Mouse (Mus musculus) CH12.LX (cell line): ENCODE measurements around the gene Dpp6. TPM values are rescaled to one million over a fixed set of nuclear protein-coding genes. Genes with fewer than 3 reads are reported as not detected.

ENCODE experiments used
- DNase-seq: peaks from one replicate; pipeline ENCODE4 v3.0.0-alpha.2; 2013; ENCODE audit errors: extremely low read depth
- H3K27ac ChIP-seq: 2 replicates; pipeline ENCODE4 v1.5.1; 2012; ENCODE audit warnings: low read depth, mild to moderate bottlenecking, control low read depth, moderate library complexity; ENCODE audit not compliant: insufficient read depth
- H3K27me3 ChIP-seq: replicated peaks from 2 replicates; pipeline ENCODE3; 2012; ENCODE audit warnings: inconsistent platforms
- H3K36me3 ChIP-seq, 2 experiments: replicated peaks in 1 of 2; 2 replicates each; pipeline versions ENCODE3 to v1.6.1; 2012; ENCODE audit warnings: inconsistent platforms in 1 of 2, low read length in 1 of 2, mild to moderate bottlenecking in 1 of 2, mixed read lengths in 1 of 2, moderate library complexity in 1 of 2; ENCODE audit not compliant: control insufficient read depth in 1 of 2, insufficient read depth in 1 of 2
- H3K4me1 ChIP-seq, 2 experiments: 2 replicates each; pipeline ENCODE4 v1.6.1; 2012; ENCODE audit warnings: inconsistent platforms in 1 of 2, moderate library complexity in 1 of 2; ENCODE audit not compliant: insufficient read depth in 2 of 2, control insufficient read depth in 1 of 2
- H3K4me2 ChIP-seq: 2 replicates; pipeline ENCODE4 v1.6.1; 2012; ENCODE audit warnings: low read depth, mild to moderate bottlenecking, control low read depth; ENCODE audit not compliant: poor library complexity, insufficient read depth, severe bottlenecking
- H3K4me3 ChIP-seq, 3 experiments: fragments of 150-350 bp in 1 of 3; sonication (generic) in 1 of 3; replicated peaks in 1 of 3; 2 replicates each; pipeline versions ENCODE3 to v1.5.1; 2011 to 2012; ENCODE audit warnings: low read depth in 2 of 3, low read length in 2 of 3, mild to moderate bottlenecking in 2 of 3, moderate library complexity in 2 of 3, control low read depth in 1 of 3, improper control_type of control experiment in 1 of 3, inconsistent platforms in 1 of 3, mixed read lengths in 1 of 3; ENCODE audit not compliant: poor library complexity in 1 of 3
- H3K79me2 ChIP-seq: replicated peaks from 2 replicates; pipeline ENCODE4 v1.6.1; 2012; ENCODE audit warnings: mild to moderate bottlenecking, moderate library complexity; ENCODE audit not compliant: control insufficient read depth, poor library complexity, insufficient read depth, severe bottlenecking; ENCODE audit errors: extremely low read depth
- H3K9ac ChIP-seq: 2 replicates; pipeline ENCODE4 v1.6.1; 2012; ENCODE audit warnings: low read depth, mild to moderate bottlenecking, control low read depth, moderate library complexity; ENCODE audit not compliant: insufficient read depth
- H3K9me3 ChIP-seq: replicated peaks from 2 replicates; pipeline ENCODE3; 2012; ENCODE audit warnings: low read length, inconsistent platforms, mixed read lengths
- CHD1 ChIP-seq: IDR thresholded peaks from 2 replicates; pipeline ENCODE4 v1.6.1; 2012; ENCODE audit warnings: low read depth, low read length, improper control_type of control experiment, inconsistent platforms
- CTCF ChIP-seq, 2 experiments: IDR thresholded peaks in 1 of 2; conservative IDR thresholded peaks in 1 of 2; 2 replicates each; pipeline ENCODE4 v1.5.1; 2011 to 2012; ENCODE audit warnings: low read depth in 2 of 2, low read length in 2 of 2, improper control_type of control experiment in 1 of 2, inconsistent platforms in 1 of 2, mild to moderate bottlenecking in 1 of 2, moderate library complexity in 1 of 2
- E2F4 ChIP-seq: IDR thresholded peaks from 2 replicates; pipeline ENCODE4 v1.6.1; 2011; ENCODE audit warnings: low read depth, low read length, improper control_type of control experiment; ENCODE audit not compliant: insufficient replicate concordance
- EP300 ChIP-seq: IDR thresholded peaks from 2 replicates; pipeline ENCODE4 v1.6.1; 2011; ENCODE audit warnings: low read length, improper control_type of control experiment
- ETS1 ChIP-seq: conservative IDR thresholded peaks from 2 replicates; pipeline ENCODE4 v1.6.1; 2012; ENCODE audit warnings: low read depth, mild to moderate bottlenecking, inconsistent platforms, low read length, improper control_type of control experiment, moderate library complexity
- IRF4 ChIP-seq: IDR thresholded peaks from 2 replicates; pipeline ENCODE4 v1.6.1; 2014; ENCODE audit warnings: low read depth, mild to moderate bottlenecking, inconsistent platforms, low read length, improper control_type of control experiment
- JUN ChIP-seq: IDR thresholded peaks from 2 replicates; pipeline ENCODE4 v1.6.1; 2011; ENCODE audit warnings: low read depth, mild to moderate bottlenecking, low read length, improper control_type of control experiment, moderate library complexity; ENCODE audit not compliant: insufficient read depth
- MAFK ChIP-seq: IDR thresholded peaks from 2 replicates; pipeline ENCODE4 v1.6.1; 2011; ENCODE audit warnings: low read length, improper control_type of control experiment; ENCODE audit not compliant: insufficient replicate concordance
- MAZ ChIP-seq: IDR thresholded peaks from 2 replicates; pipeline ENCODE4 v1.6.1; 2012; ENCODE audit warnings: low read depth, mild to moderate bottlenecking, inconsistent platforms, low read length, improper control_type of control experiment, moderate library complexity
- MEF2A ChIP-seq: IDR thresholded peaks from 2 replicates; pipeline ENCODE4 v1.6.1; 2014; ENCODE audit warnings: low read depth, mild to moderate bottlenecking, inconsistent platforms, low read length, improper control_type of control experiment, borderline replicate concordance
- MYC ChIP-seq: IDR thresholded peaks from 2 replicates; pipeline ENCODE4 v1.6.1; 2011; ENCODE audit warnings: low read depth, mild to moderate bottlenecking, improper control_type of control experiment, low read length
- NELFE ChIP-seq: IDR thresholded peaks from 2 replicates; pipeline ENCODE4 v1.6.1; 2011; ENCODE audit warnings: low read depth, low read length, improper control_type of control experiment
- NRF1 ChIP-seq: IDR thresholded peaks from 2 replicates; pipeline ENCODE4 v1.6.1; 2014; ENCODE audit warnings: low read depth, mild to moderate bottlenecking, inconsistent platforms, low read length, improper control_type of control experiment, moderate library complexity
- PAX5 ChIP-seq: IDR thresholded peaks from 2 replicates; pipeline ENCODE4 v1.6.1; 2012; ENCODE audit warnings: low read length, inconsistent platforms, mixed read lengths
- RCOR1 ChIP-seq: conservative IDR thresholded peaks from 2 replicates; pipeline ENCODE4 v1.6.1; 2012; ENCODE audit warnings: low read depth, mild to moderate bottlenecking, inconsistent platforms, low read length, improper control_type of control experiment
- SIN3A ChIP-seq: IDR thresholded peaks from 2 replicates; pipeline ENCODE4 v1.6.1; 2012; ENCODE audit warnings: low read length, improper control_type of control experiment, inconsistent platforms
- TCF12 ChIP-seq: IDR thresholded peaks from 2 replicates; pipeline ENCODE4 v1.6.1; 2014; ENCODE audit warnings: low read depth, mild to moderate bottlenecking, inconsistent platforms, low read length, improper control_type of control experiment
- USF1 ChIP-seq: IDR thresholded peaks from 2 replicates; pipeline ENCODE4 v1.6.1; 2014; ENCODE audit warnings: low read depth, mild to moderate bottlenecking, inconsistent platforms, low read length, improper control_type of control experiment
- ZC3H11A ChIP-seq: IDR thresholded peaks from 2 replicates; pipeline ENCODE4 v1.6.1; 2012; ENCODE audit warnings: low read depth, mild to moderate bottlenecking, inconsistent platforms, low read length, improper control_type of control experiment
- ZKSCAN1 ChIP-seq: IDR thresholded peaks from 2 replicates; pipeline ENCODE4 v1.6.1; 2012; ENCODE audit warnings: low read depth, inconsistent platforms, low read length, improper control_type of control experiment, borderline replicate concordance
- ZNF384 ChIP-seq: IDR thresholded peaks from 2 replicates; pipeline ENCODE4 v1.6.1; 2012; ENCODE audit warnings: low read depth, low read length, improper control_type of control experiment, inconsistent platforms
- dilution Hi-C: fragments of 300-500 bp; cut with MboI; formaldehyde crosslinking; loops from 2 replicates; pipeline ENCODE4 v1.14.3; 2020; ENCODE audit warnings: low sequenced_read_pairs; ENCODE audit not compliant: extremely low pct_unique_long_range_greater_than_20kb, extremely low pct_ligation_motif_present
- in situ Hi-C: fragments of 300-500 bp; cut with MboI; formaldehyde crosslinking; loops from 3 replicates; pipeline ENCODE4 v1.14.3; 2019; ENCODE audit warnings: low sequenced_read_pairs, low pct_ligation_motif_present, low pct_unique_long_range_greater_than_20kb, mixed read lengths
- polyA plus RNA-seq: library from polyadenylated mRNA; unstranded; fragments of >175 nt; gene quantifications from 2 replicates; pipeline ENCODE4 v1.2.1, GENCODE M21; 2012; ENCODE audit warnings: low read depth; ENCODE audit not compliant: insufficient read length
- total RNA-seq, 2 experiments: library from RNA; depleted of rRNA; stranded (reverse); fragments of 300-350 nt in 1 of 2; fragments of >200 nt in 1 of 2; gene quantifications; 2 replicates each; pipeline ENCODE4 v1.2.3; 2012 to 2014

The Dpp6 gene
- total and polyA plus RNA-seq, 3 experiments = not detected

- Histone ChIP-seq H3K9ac (no peak overlapping the region), H3K4me3 (no peak overlapping the region), H3K36me3 (no peaks in the 10 kb centered on the region), H3K79me2 (no peaks in the 10 kb centered on the region), H3K27me3 (no peaks in the 10 kb centered on the region), H3K27ac (no peak overlapping the region), H3K9me3 (peaks cover 86% of the 10 kb centered on the region), H3K4me2 (no peak overlapping the region), H3K4me1 (no peaks in the 10 kb centered on the region)
- in situ Hi-C loops (no loop called here), dilution Hi-C loops (no loop called here)
- no peak for DNase-seq
- TF ChIP-seq JUN = no peak
- TF ChIP-seq IRF4 = no peak
- TF ChIP-seq EP300 = no peak
- no peak for TF ChIP-seq RCOR1
- TF ChIP-seq MAFK = no peak
- TF ChIP-seq NELFE = no peak
- no peak for TF ChIP-seq MEF2A
- TF ChIP-seq MAZ = no peak
- no peak for TF ChIP-seq SIN3A
- TF ChIP-seq ZKSCAN1 = no peak
- no peak for TF ChIP-seq ETS1
- TF ChIP-seq USF1 = no peak
- TF ChIP-seq PAX5 = no peak
- TF ChIP-seq MYC = no peak
- TF ChIP-seq E2F4 = no peak
Observed at GRCm38 (mm10) chr5:26985114-26985513, 168.1 kb downstream of the Dpp6 start.

- no peak for DNase-seq
- H3K4me1 ChIP-seq = no peaks in the 10 kb centered on the region
- H3K27ac ChIP-seq = no peak overlapping the region
- TF ChIP-seq IRF4 = no peak
- no peaks in the 10 kb centered on the region for H3K27me3 ChIP-seq
- no peak overlapping the region for H3K4me3 ChIP-seq
- H3K9me3 ChIP-seq = peaks cover 85% of the 10 kb centered on the region
- dilution Hi-C loops = no loop called here
- no peaks in the 10 kb centered on the region for H3K79me2 ChIP-seq
- H3K9ac ChIP-seq = no peak overlapping the region
- H3K4me2 ChIP-seq = no peak overlapping the region
- no peaks in the 10 kb centered on the region for H3K36me3 ChIP-seq
- in situ Hi-C loops = no loop called here
Observed at GRCm38 (mm10) chr5:26991587-26991986, 174.6 kb downstream of the Dpp6 start.

- in situ Hi-C loops = no loop called here
Observed at GRCm38 (mm10) chr5:27003537-27003936, 186.5 kb downstream of the Dpp6 start.

More at GRCm38 (mm10) chr5:27003537-27003936, 186.5 kb downstream of the Dpp6 start:
- Histone ChIP-seq H3K4me1 (no peaks in the 10 kb centered on the region), H3K79me2 (no peaks in the 10 kb centered on the region), H3K27ac (no peak overlapping the region), H3K36me3 (no peaks in the 10 kb centered on the region), H3K4me3 (no peak overlapping the region), H3K9ac (no peak overlapping the region), H3K4me2 (no peak overlapping the region), H3K27me3 (no peaks in the 10 kb centered on the region), H3K9me3 (peaks cover 79% of the 10 kb centered on the region)
- dilution Hi-C loops = no loop called here
- TF ChIP-seq MAFK (no peak), MAZ (no peak), CTCF (conservative IDR thresholded peaks at IDR 0.05 in 1 of 2, IDR thresholded peaks at IDR 0.05 in 1 of 2; ENCODE audit: low read depth in 2 of 2, low read length in 2 of 2) (no peak), ZNF384 (no peak), ZC3H11A (no peak), ZKSCAN1 (no peak), ETS1 (no peak), NELFE (no peak), SIN3A (no peak), IRF4 (no peak), CHD1 (no peak), NRF1 (no peak), TCF12 (no peak)
- DNase-seq = no peak
